Mouse (Mus musculus) E14TG2a.4 (cell line): ENCODE measurements around the gene Tmem120b.

ENCODE experiments used
- H3K27me3 ChIP-seq: 2 replicates; pipeline ENCODE4 v1.6.1; 2014; ENCODE audit warnings: low read length, control low read depth; ENCODE audit not compliant: insufficient read depth
- H3K36me3 ChIP-seq: 2 replicates; pipeline ENCODE4 v1.6.1; 2014; ENCODE audit warnings: low read length, control low read depth; ENCODE audit not compliant: insufficient read depth
- H3K4me1 ChIP-seq: replicated peaks from 2 replicates; pipeline ENCODE4 v1.6.1; 2014; ENCODE audit warnings: low read depth, low read length, control low read depth
- H3K4me3 ChIP-seq: replicated peaks from 2 replicates; pipeline ENCODE4 v1.5.1; 2014; ENCODE audit warnings: mild to moderate bottlenecking, low read length
- H3K9me3 ChIP-seq: 2 replicates; pipeline ENCODE4 v1.6.1; 2014; ENCODE audit warnings: low read length, control low read depth
- CTCF ChIP-seq: conservative IDR thresholded peaks from 2 replicates; pipeline ENCODE4 v1.5.1; 2014; ENCODE audit warnings: low read length
- NANOG ChIP-seq: IDR thresholded peaks from 2 replicates; pipeline ENCODE4 v1.6.1; 2014; ENCODE audit warnings: borderline replicate concordance, low read length, mixed read lengths
- POU5F1 ChIP-seq: IDR thresholded peaks from 2 replicates; pipeline ENCODE4 v1.6.1; 2014; ENCODE audit warnings: low read length, borderline replicate concordance

Tmem120b gene

GRCm38 (mm10) chr5:123027436-123027835, 40.8 kb upstream of the Tmem120b start:
- Histone ChIP-seq H3K4me3 (0 out of 2 replicates have a peak overlapping the region, but pooled peaks have one; percentile 45), H3K9me3 (no peaks in the 10 kb centered on the region), H3K36me3 (peaks cover 28% of the 10 kb centered on the region), H3K27me3 (no peaks in the 10 kb centered on the region), H3K4me1 (peaks cover 74% of the 10 kb centered on the region)
- no peak for TF ChIP-seq CTCF
- TF ChIP-seq POU5F1, result no peak
- no peak for TF ChIP-seq NANOG

GRCm38 (mm10) chr5:123029729-123030128, 38.5 kb upstream of the Tmem120b start:
- H3K27me3 ChIP-seq, result no peaks in the 10 kb centered on the region
- TF ChIP-seq CTCF (no peak), NANOG (no peak), POU5F1 (no peak)
- H3K9me3 ChIP-seq, result no peaks in the 10 kb centered on the region
- peaks cover 28% of the 10 kb centered on the region for H3K36me3 ChIP-seq
- H3K4me1 ChIP-seq, result peaks cover 71% of the 10 kb centered on the region
- peak overlapping the region; percentile 67 for H3K4me3 ChIP-seq

GRCm38 (mm10) chr5:123031312-123031711, 36.9 kb upstream of the Tmem120b start:
- Histone ChIP-seq H3K36me3 (peaks cover 23% of the 10 kb centered on the region), H3K27me3 (no peaks in the 10 kb centered on the region), H3K9me3 (no peaks in the 10 kb centered on the region), H3K4me1 (peaks cover 71% of the 10 kb centered on the region), H3K4me3 (no peak overlapping the region)
- TF ChIP-seq NANOG, result no peak
- peak; percentile 57 for TF ChIP-seq CTCF

GRCm38 (mm10) chr5:123033646-123034160, 34.5 kb upstream of the Tmem120b start:
- no peaks in the 10 kb centered on the region for H3K9me3 ChIP-seq
- no peaks in the 10 kb centered on the region for H3K27me3 ChIP-seq
- peaks cover 71% of the 10 kb centered on the region for H3K4me1 ChIP-seq
- no peak overlapping the region for H3K4me3 ChIP-seq
- TF ChIP-seq NANOG, result no peak
- no peak for TF ChIP-seq CTCF
- TF ChIP-seq POU5F1, result no peak
- H3K36me3 ChIP-seq, result peaks cover 23% of the 10 kb centered on the region

GRCm38 (mm10) chr5:123035089-123035488, 33.1 kb upstream of the Tmem120b start:
- Histone ChIP-seq H3K4me3 (0 out of 2 replicates have a peak overlapping the region, but pooled peaks have one; percentile 11), H3K36me3 (peaks cover 12% of the 10 kb centered on the region), H3K4me1 (peaks cover 68% of the 10 kb centered on the region), H3K27me3 (no peaks in the 10 kb centered on the region), H3K9me3 (no peaks in the 10 kb centered on the region)
- TF ChIP-seq POU5F1 (no peak), NANOG (no peak), CTCF (no peak)

GRCm38 (mm10) chr5:123035564-123035963, 32.7 kb upstream of the Tmem120b start:
- no peaks in the 10 kb centered on the region for H3K27me3 ChIP-seq
- TF ChIP-seq POU5F1 (no peak), CTCF (no peak), NANOG (no peak)
- 0 out of 2 replicates have a peak overlapping the region, but pooled peaks have one; percentile 11 for H3K4me3 ChIP-seq
- H3K9me3 ChIP-seq, result no peaks in the 10 kb centered on the region
- peaks cover 7% of the 10 kb centered on the region for H3K36me3 ChIP-seq
- peaks cover 69% of the 10 kb centered on the region for H3K4me1 ChIP-seq

- Histone ChIP-seq H3K4me1 (peaks cover 93% of the 10 kb centered on the region), H3K36me3 (no peaks in the 10 kb centered on the region), H3K4me3 (peak overlapping the region; percentile 74), H3K27me3 (no peaks in the 10 kb centered on the region), H3K9me3 (no peaks in the 10 kb centered on the region)
- TF ChIP-seq CTCF (no peak), POU5F1 (no peak), NANOG (no peak)
Observed at GRCm38 (mm10) chr5:123038115-123038514, 30.1 kb upstream of the Tmem120b start.

GRCm38 (mm10) chr5:123039120-123039752, 29.0 kb upstream of the Tmem120b start:
- Histone ChIP-seq H3K4me3 (peak overlapping the region; percentile 74), H3K9me3 (no peaks in the 10 kb centered on the region), H3K4me1 (peaks cover 86% of the 10 kb centered on the region), H3K36me3 (no peaks in the 10 kb centered on the region), H3K27me3 (no peaks in the 10 kb centered on the region)
- no peak for TF ChIP-seq CTCF
- no peak for TF ChIP-seq POU5F1
- no peak for TF ChIP-seq NANOG
